Mouse (Mus musculus) cerebellum, adult 8-10 months (tissue): ENCODE data around the gene Htt.

Source experiments
- DNase-seq: peaks from one replicate; pipeline ENCODE4 v3.0.0; 2022

The Htt gene

DNA sequence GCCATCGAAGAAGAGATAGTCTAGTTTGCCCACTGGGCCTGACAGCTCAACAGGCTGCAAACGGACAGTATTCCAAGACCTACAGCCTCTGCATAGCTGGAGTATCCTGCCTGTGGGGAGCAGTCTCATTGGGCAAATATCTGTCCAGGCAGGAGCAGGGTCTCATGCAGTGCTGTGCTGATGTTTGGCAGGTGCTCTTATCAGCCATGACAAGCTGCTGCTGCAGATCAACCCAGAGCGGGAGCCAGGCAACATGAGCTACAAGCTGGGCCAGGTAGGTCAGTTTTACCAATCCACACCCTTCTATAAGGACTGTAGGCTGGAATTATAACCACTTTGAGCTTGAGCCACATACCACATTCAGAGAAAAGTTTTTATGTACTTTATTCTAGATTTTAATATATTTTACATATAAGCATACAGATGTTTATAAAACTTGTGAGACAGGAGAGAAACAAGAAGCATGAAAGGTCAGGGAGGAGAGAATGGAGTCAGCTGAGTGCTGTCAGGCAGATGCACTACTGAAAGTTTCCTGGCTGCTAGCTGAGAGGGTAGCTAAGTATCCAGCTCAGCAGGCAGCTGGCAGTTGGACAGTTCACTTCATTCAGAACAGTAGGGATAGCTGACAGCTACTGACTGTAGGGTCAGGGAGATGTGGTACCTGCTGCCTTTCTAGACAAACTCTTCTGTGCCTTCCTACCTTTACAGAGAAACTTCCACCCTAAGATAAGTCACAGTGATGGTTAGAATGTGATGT, 135.3 kb downstream of the Htt start:
- no peak for DNase-seq

DNA sequence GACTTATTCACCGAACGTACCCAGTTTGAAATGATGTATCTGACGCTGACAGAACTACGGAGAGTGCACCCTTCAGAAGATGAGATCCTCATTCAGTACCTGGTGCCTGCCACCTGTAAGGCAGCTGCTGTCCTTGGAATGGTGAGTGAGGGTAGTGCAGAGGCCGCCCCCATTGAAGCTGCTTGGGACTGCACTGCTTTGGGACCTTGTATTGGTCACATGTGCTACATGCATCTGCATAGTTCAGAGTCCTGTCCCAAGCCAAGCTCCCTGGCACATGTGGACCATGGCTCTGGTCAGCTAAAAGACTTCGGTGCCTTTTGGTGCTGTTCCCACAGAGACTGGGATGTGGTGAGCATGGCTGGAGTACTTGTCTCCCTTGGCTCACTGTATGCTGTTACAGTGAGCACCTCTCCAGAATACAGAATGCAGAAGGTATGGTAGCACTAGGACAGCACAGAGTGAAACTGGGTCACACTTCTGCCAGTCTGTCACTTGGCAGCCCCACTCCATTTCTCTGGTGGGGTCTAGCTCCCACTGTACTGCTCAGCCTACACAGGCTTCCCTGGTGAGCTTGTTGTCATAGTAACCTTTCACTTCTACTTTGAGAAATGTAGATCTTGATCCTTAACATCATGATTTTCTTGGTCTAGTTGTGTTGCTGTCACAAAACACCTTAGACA, 138.4 kb downstream of the Htt start:
- DNase-seq, result no peak

- no peak for DNase-seq
Measured at GRCm38 (mm10) chr5:34902371-34902770, 140.8 kb downstream of the Htt start.

DNA sequence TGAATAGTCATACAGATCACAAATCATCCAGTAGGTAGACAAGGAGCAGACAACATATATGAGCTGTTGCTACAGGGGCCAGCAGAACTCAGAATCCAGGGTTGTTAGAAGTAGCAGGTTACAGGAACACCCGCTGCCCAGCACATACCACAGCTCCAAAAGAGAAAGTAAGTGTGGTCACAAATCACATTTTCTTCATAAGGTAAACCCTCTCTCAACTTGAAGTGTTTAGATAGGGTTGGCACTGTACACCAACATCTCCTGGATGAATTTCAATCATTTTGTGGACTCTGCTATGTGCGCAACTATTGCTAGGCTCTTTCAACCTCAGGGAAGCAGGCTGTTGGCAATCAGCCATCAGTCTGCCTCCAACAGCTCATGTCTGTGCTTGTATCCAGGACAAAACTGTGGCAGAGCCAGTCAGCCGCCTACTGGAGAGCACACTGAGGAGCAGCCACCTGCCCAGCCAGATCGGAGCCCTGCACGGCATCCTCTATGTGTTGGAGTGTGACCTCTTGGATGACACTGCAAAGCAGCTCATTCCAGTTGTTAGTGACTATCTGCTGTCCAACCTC, 141.4 kb downstream of the Htt start:
- DNase-seq, result peak; percentile 74

DNA sequence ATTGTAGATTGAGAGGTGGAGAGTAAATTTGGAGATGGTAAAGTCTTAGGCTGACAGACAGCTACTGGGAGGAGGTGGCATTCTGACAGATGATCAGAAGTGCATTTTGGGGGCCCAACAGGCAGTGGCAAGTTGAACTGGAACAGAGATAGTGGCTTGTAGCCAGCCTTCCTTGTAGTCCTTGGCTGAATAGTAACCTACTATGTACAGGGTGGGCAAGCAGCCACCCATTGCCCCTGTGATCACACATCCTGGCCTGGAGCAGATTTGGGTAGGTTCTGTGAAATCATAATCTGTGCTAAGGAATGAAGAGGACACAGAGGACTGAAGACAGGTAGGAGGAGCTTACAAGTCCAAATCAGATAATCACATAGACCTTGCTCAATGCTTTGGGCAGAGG, 142.9 kb downstream of the Htt start:
- DNase-seq, result no peak

DNA sequence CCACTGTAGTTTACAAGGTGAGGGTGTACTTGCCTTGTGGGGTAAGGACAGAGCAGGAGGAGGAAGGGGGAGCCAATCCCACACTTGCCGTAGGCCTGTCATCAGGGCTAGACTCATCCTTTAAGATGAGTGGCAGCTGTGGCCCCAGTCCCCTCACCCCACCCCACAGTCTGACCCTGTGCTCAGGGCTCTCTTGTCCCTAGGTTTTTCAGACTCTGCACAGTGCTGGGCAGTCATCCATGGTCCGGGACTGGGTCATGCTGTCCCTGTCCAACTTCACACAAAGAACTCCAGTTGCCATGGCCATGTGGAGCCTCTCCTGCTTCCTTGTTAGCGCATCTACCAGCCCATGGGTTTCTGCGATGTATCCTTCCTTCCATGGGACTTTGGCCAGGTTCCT, 145.7 kb downstream of the Htt start:
- DNase-seq, result no peak

DNA sequence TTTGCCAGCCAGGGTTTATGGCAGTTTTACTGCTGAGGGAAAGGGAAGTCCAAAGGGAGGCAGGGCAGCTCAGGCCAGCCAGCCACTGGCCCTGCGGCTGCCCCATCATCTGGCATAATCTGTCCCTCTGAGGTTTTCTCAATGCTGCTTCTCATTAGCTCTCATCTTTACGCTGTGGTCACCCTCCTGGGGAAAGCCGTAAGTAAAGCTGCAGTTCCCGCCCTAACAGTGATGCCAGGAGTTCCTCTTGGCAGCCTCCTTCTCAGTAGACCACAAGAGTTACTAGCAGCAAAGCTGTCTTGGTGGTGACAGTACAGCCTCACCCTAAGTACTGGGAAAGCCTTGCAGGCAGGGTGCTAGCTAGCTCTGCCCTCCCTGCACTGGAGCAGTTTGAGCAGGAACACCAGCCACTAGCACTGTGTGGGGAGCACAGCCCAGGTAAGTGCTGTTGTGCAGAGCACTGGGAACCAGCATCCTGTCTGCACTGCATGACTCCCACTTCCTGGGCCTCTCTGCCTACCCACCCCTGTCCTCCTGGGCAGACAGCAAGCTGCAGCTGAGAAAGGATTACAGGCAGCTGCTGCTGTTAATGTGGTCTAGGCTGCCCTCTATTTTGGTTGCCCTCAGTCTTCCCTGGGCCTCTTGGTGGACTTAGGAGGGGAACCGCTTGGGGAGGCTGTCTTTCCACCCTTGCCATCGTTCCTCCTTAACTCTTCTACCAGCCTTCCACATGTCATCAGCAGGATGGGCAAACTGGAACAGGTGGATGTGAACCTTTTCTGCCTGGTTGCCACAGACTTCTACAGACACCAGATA, 146.6 kb downstream of the Htt start, which contains the start of gene Msantd1:
Gene Msantd1, plus strand, starts transcription at position 103 of the 816 bp plus-strand sequence.
- no peak for DNase-seq

GRCm38 (mm10) chr5:34908726-34909633, 147.4 kb downstream of the Htt start:
- DNase-seq, result no peak

DNA sequence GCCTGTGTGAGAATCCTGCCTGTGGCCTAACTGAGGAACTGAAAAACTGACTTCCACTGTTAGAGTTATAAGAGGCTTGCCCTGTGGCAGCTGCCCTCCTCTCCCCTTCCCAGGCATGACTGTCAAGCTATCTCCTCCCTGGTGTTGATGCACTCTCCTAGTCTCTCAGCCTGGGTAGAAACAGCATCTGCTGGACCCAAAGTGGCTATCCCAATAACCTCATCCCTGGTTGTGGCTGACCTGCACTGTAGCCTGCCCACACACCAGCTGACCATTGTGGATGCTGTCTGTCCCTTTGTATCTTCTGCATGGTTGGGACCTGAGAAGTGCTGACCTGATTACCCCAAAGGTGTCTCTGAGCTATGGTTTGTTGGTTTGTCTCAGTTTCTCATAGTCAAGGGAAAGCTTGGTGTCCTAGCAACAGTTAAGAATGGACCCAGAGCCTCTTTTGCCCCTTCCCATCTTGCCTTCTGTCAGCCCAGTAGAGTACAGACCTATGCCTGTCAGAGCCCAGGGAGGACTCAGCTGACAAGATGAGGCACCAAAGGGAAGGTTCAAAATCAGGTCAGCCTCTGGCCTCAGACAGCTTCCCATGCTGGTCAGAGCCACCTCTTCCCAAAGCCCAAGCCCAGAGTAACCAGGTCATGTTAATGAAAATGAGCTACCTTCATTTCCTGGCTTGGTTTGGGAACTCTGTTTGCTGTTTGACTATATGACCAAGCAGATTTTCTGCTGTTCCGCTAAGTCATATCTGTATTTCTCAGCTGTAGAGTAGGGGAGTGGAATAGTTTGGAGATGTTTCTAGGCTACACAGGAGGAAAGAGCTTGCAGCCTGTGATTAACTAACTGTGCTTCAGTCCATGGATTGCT, 148.3 kb downstream of the Htt start:
- no peak for DNase-seq

DNA sequence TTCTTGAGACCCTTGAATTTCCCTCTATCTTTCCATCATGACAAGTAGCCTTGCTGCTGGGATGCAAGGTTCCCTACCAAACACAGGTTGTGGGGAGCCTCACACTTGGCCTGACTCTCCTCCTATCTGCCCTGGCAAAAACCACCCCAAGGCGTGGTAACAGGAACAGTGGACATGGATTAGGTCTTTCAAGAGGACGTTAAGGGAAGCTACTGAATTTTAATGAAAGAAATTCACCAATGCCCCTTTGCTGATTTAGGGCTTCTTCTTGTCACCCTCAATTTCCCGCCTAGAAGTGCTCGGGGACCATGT, 148.9 kb downstream of the Htt start:
- no peak for DNase-seq

- DNase-seq, result peak; percentile 48
Measured at GRCm38 (mm10) chr5:34915801-34916200, 154.3 kb downstream of the Htt start.

DNA sequence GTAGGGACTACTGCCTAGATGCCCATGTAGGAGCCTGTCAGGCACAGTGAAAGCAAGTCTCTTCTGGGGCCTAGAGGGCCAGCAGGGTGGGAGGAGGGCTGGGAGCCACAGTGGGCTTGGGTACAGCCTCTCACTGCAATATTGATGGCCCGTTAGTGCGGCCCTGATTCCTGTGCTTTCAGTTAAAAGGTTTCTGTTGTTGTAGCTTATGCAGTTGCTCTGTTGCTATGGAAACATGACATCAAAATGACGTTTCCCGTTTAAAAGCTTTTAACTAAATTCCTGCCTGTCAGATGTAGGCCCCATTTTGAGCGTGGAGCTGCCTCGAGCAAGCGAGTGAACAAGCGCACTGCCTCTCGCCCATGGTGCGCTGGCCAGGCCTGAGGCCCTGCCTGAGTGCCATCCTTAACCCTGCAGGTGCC, 155.7 kb downstream of the Htt start:
- DNase-seq, result no peak

DNA sequence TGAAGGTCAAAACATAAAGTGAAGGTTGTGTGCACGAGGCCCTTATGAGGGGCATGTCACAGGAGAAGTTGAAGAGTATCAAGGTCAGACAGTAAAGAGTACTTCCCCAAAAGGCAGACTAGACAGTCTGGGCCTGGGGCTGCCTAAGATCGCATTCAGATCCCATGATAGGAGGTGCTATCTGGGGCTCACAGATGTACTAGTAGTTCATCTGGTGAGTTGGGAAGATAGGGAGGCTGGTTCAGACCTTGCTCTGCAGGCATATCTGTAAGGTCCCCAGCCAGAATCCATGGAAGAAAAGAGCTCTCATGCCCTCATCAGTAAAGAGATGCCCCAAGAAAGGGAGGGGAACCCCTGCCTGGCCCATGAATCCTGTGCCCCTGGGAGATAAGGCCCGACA, 157.2 kb downstream of the Htt start:
- DNase-seq, result no peak

GRCm38 (mm10) chr5:34922531-34922930, 161.0 kb downstream of the Htt start:
- DNase-seq, result no peak

- no peak for DNase-seq
Measured at GRCm38 (mm10) chr5:34923920-34924319, 162.4 kb downstream of the Htt start.

- DNase-seq, result no peak
Measured at GRCm38 (mm10) chr5:34924519-34924918, 163.0 kb downstream of the Htt start.

- DNase-seq, result no peak
Measured at GRCm38 (mm10) chr5:34927648-34928047, 166.1 kb downstream of the Htt start.

- DNase-seq, result no peak
Measured at GRCm38 (mm10) chr5:34930151-34930975, 168.8 kb downstream of the Htt start.

DNA sequence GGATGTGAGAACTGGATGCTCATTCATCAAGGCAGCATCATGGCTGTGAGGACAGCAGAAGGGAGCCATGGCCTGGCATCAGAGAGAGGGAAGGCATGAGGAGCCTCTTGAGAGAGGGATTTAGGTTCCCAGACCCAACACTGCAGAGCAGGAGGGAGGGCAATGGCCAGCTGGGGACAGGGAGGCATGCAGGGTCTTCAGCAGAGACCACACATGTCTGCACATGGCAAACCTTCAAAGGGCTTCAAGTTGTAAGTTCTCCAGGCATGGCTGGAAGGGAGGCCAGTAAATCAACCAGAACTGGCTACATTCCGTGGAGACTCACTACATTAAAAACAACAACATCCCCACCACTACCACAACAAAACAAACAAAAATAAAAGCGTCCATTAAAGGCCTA, 169.6 kb downstream of the Htt start:
- no peak for DNase-seq
